Mouse (Mus musculus) forebrain, embryonic 11.5 days (tissue): ENCODE results near the gene Prl3d3. TPM values are rescaled to one million over a fixed set of nuclear protein-coding genes. Genes with fewer than 3 reads are reported as not detected.
"Not testable (repeated sequence)": the region's sequence is repeated elsewhere in the genome, so short reads cannot be mapped to it uniquely, and the experiment has no call there.

Experiments used
- ATAC-seq: fragments of 200-750 bp; cut with Nextera tagmentation; replicated peaks from 2 replicates; pipeline ENCODE4 v1.8.0; 2017; ENCODE audit warnings: moderate TSS enrichment; ENCODE audit not compliant: low FRiP score
- DNase-seq: peaks from one replicate; pipeline ENCODE4 v3.0.0-alpha.2; 2017; ENCODE audit warnings: low spot score
- H3K27ac ChIP-seq: fragments of 300-500 bp; sonication (generic); 2 replicates; pipeline ENCODE4 v1.5.1; 2014; ENCODE audit warnings: low read depth, low read length
- H3K27me3 ChIP-seq: fragments of 300-500 bp; sonication (generic); 2 replicates; pipeline ENCODE4 v1.6.1; 2014; ENCODE audit warnings: mild to moderate bottlenecking, low read length, mixed read lengths; ENCODE audit not compliant: control insufficient read depth, insufficient read depth
- H3K36me3 ChIP-seq: fragments of 300-500 bp; sonication (generic); 2 replicates; pipeline ENCODE4 v1.6.1; 2014; ENCODE audit warnings: mild to moderate bottlenecking, low read length, moderate library complexity, mixed read lengths; ENCODE audit not compliant: control insufficient read depth, insufficient read depth
- H3K4me1 ChIP-seq: fragments of 300-500 bp; sonication (generic); replicated peaks from 2 replicates; pipeline ENCODE4 v1.6.1; 2014; ENCODE audit warnings: low read length, mixed read lengths; ENCODE audit not compliant: control insufficient read depth, insufficient read depth
- H3K4me2 ChIP-seq: fragments of 300-500 bp; sonication (generic); 2 replicates; pipeline ENCODE4 v1.6.1; 2014; ENCODE audit warnings: low read depth, mild to moderate bottlenecking, low read length, moderate library complexity, mixed read lengths; ENCODE audit not compliant: severe bottlenecking
- H3K4me3 ChIP-seq: fragments of 300-500 bp; sonication (generic); 2 replicates; pipeline ENCODE4 v1.5.1; 2014; ENCODE audit warnings: low read depth, low read length
- H3K9ac ChIP-seq: fragments of 300-500 bp; sonication (generic); 2 replicates; pipeline ENCODE4 v1.6.1; 2014; ENCODE audit warnings: low read length
- H3K9me3 ChIP-seq: fragments of 300-500 bp; sonication (generic); 2 replicates; pipeline ENCODE4 v1.6.1; 2016; ENCODE audit warnings: low read length, mixed read lengths; ENCODE audit not compliant: control insufficient read depth
- WGBS: fragments of 180-500 bp; shearing (Covaris S2); extraction: QIAGEN DNeasy Blood & Tissue Kit; methylation state at CpG from one replicate; pipeline ENCODE4 v1.1.7; 2014; 5-methylcytosine and 5-hydroxymethylcytosine counted together
- polyA plus RNA-seq: library from polyadenylated mRNA; unstranded; fragments of >200 nt; fragmentation: Nextera tagmentation; extraction: Ambion mirVana; gene quantifications from 2 replicates; pipeline ENCODE4 v1.2.1, GENCODE M21; 2014

Prl3d3 gene
- not detected in 2 replicates for polyA plus RNA-seq

- H3K9me3 ChIP-seq, H3K36me3 ChIP-seq, ATAC-seq, H3K4me2 ChIP-seq, H3K4me1 ChIP-seq, H3K4me3 ChIP-seq, H3K27ac ChIP-seq, H3K9ac ChIP-seq, DNase-seq, H3K27me3 ChIP-seq: not testable (repeated sequence)
- WGBS, result 69% methylated on average over 2 of the region's 3 CpGs
Measured at GRCm38 (mm10) chr13:27156490-27156889, at the start of gene Prl3d3. Gene Prl3d3, plus strand, starts transcription at chr13:27156790.

DNA sequence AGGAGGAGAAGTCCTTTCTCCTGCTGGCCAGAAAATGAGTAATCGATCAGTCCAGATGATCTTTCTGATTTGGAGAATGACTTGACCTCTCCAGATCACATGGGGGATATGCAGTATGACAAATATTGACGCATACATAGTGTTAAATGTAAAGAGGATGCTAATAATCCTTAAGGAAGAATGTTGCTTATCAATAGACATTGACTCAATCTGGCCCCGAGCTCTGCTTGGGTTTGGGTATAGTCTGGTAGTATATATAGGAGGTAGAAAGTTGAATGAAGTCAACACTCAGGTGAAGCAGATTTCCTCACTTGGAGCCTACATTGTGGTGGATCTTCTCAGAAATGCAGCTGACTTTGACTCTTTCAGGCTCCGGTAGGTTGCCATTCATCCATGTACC lies 35.2 kb upstream of the Prl3d3 start, which contains the start of gene Prl3d2:
TSS of gene Prl3d2 (plus strand) at position 301 of the 400 bp plus-strand sequence.
- H3K27me3 ChIP-seq, H3K9me3 ChIP-seq, H3K4me2 ChIP-seq, H3K4me1 ChIP-seq, H3K36me3 ChIP-seq, ATAC-seq, H3K4me3 ChIP-seq, H3K9ac ChIP-seq, H3K27ac ChIP-seq, DNase-seq: not testable (repeated sequence)
- 90% methylated on average over 3 of the region's 4 CpGs for WGBS

- DNase-seq (no peak), ATAC-seq (no peak)
- no peak overlapping the region for H3K9ac ChIP-seq
- H3K36me3 ChIP-seq, result no peaks in the 10 kb centered on the region
- no peak overlapping the region for H3K4me3 ChIP-seq
- H3K4me2 ChIP-seq, result no peak overlapping the region
- no peak overlapping the region for H3K27ac ChIP-seq
- no peaks in the 10 kb centered on the region for H3K27me3 ChIP-seq
- 74% methylated on average over 1 of the region's 1 CpGs for WGBS
- no peaks in the 10 kb centered on the region for H3K4me1 ChIP-seq
- no peaks in the 10 kb centered on the region for H3K9me3 ChIP-seq
Measured at GRCm38 (mm10) chr13:27148264-27148663, 8.3 kb upstream of the Prl3d3 start.

- H3K4me3 ChIP-seq, result no peak within 1 kb of the TSS
- ATAC-seq (no peak), DNase-seq (no peak)
- WGBS, result 93% methylated on average over 1 of the region's 1 CpGs
- H3K9ac ChIP-seq, result no peak within 1 kb of the TSS
- H3K27me3 ChIP-seq, result no peaks in the 10 kb centered on the region
- H3K9me3 ChIP-seq, result no peaks in the 10 kb centered on the region
- H3K4me1 ChIP-seq, result no peaks in the 10 kb centered on the region
- no peaks in the 10 kb centered on the region for H3K36me3 ChIP-seq
- H3K4me2 ChIP-seq, result no peak within 1 kb of the TSS
- no peak within 1 kb of the TSS for H3K27ac ChIP-seq
Measured at GRCm38 (mm10) chr13:27196359-27196758, 39.8 kb downstream of the Prl3d3 start, which contains the start of gene Prl3c1. Gene Prl3c1, plus strand, starts transcription at chr13:27196659.

Other genes with a start within 250 kb of the Prl3d3 start
- gene Prl, start 99.2 kb upstream of the Prl3d3 start, polyA plus RNA-seq, result not detected in 2 replicates
- not detected in 2 replicates for gene Prl3d1, start 62.6 kb upstream of the Prl3d3 start, polyA plus RNA-seq
- not detected in 2 replicates for gene Prl3d2, start 35.1 kb upstream of the Prl3d3 start, polyA plus RNA-seq
- gene Prl3c1, start 39.9 kb downstream of the Prl3d3 start, polyA plus RNA-seq, result not detected in 2 replicates
- gene Prl3b1, start 85.1 kb downstream of the Prl3d3 start, polyA plus RNA-seq, result 0.43 TPM in 1 of 2 replicates, not detected in the other
- gene Prl3a1, start 102.6 kb downstream of the Prl3d3 start, polyA plus RNA-seq, result not detected in 2 replicates
- not detected in 2 replicates for gene Prl6a1, start 155.8 kb downstream of the Prl3d3 start, polyA plus RNA-seq
- gene Prl8a2, start 188.9 kb downstream of the Prl3d3 start, polyA plus RNA-seq, result not detected in 2 replicates
- gene Prl2b1, start 234.1 kb downstream of the Prl3d3 start, polyA plus RNA-seq, result not detected in 2 replicates